Mouse (Mus musculus) forebrain, embryonic 16.5 days (tissue): ENCODE results near the gene Tent5c. TPM values are rescaled to one million over a fixed set of nuclear protein-coding genes. Genes with fewer than 3 reads are reported as not detected.

Experiments used
- ATAC-seq: fragments of 200-750 bp; cut with Nextera tagmentation; 2 replicates; pipeline ENCODE4 v1.8.0; 2017; ENCODE audit warnings: mild to moderate bottlenecking, moderate library complexity
- H3K27ac ChIP-seq: fragments of 300-500 bp; sonication (generic); 2 replicates; pipeline ENCODE4 v1.5.1; 2014; ENCODE audit warnings: low read length, control low read depth
- H3K27me3 ChIP-seq: fragments of 300-500 bp; sonication (generic); replicated peaks from 2 replicates; pipeline ENCODE4 v1.6.1; 2014; ENCODE audit warnings: low read length; ENCODE audit not compliant: control insufficient read depth, insufficient read depth
- H3K36me3 ChIP-seq: fragments of 300-500 bp; sonication (generic); 2 replicates; pipeline ENCODE4 v1.6.1; 2014; ENCODE audit not compliant: control insufficient read depth, insufficient read depth
- H3K4me1 ChIP-seq: fragments of 300-500 bp; sonication (generic); replicated peaks from 2 replicates; pipeline ENCODE4 v1.6.1; 2014; ENCODE audit warnings: low read length; ENCODE audit not compliant: control insufficient read depth, insufficient read depth
- H3K4me2 ChIP-seq: fragments of 300-500 bp; sonication (generic); 2 replicates; pipeline ENCODE4 v1.6.1; 2014; ENCODE audit warnings: mild to moderate bottlenecking, low read length, control low read depth
- H3K4me3 ChIP-seq: fragments of 300-500 bp; sonication (generic); replicated peaks from 2 replicates; pipeline ENCODE4 v1.5.1; 2014; ENCODE audit warnings: mild to moderate bottlenecking, low read length, control low read depth
- H3K9ac ChIP-seq: fragments of 300-500 bp; sonication (generic); replicated peaks from 2 replicates; pipeline ENCODE4 v1.6.1; 2014; ENCODE audit warnings: low read depth, low read length, control low read depth
- H3K9me3 ChIP-seq: fragments of 300-500 bp; sonication (generic); 2 replicates; pipeline ENCODE4 v1.6.1; 2016; ENCODE audit warnings: low read length; ENCODE audit not compliant: control insufficient read depth
- WGBS: fragments of 180-500 bp; shearing (Covaris S2); extraction: QIAGEN DNeasy Blood & Tissue Kit; methylation state at CpG from one replicate; pipeline ENCODE4 v1.1.7; 2014; 5-methylcytosine and 5-hydroxymethylcytosine counted together
- polyA plus RNA-seq: library from polyadenylated mRNA; unstranded; fragments of >200 nt; fragmentation: Nextera tagmentation; extraction: Ambion mirVana; gene quantifications from 2 replicates; pipeline ENCODE4 v1.2.1, GENCODE M21; 2015

Tent5c gene
- polyA plus RNA-seq, 1 experiment from 2014 or later, result 3.5 TPM

DNA sequence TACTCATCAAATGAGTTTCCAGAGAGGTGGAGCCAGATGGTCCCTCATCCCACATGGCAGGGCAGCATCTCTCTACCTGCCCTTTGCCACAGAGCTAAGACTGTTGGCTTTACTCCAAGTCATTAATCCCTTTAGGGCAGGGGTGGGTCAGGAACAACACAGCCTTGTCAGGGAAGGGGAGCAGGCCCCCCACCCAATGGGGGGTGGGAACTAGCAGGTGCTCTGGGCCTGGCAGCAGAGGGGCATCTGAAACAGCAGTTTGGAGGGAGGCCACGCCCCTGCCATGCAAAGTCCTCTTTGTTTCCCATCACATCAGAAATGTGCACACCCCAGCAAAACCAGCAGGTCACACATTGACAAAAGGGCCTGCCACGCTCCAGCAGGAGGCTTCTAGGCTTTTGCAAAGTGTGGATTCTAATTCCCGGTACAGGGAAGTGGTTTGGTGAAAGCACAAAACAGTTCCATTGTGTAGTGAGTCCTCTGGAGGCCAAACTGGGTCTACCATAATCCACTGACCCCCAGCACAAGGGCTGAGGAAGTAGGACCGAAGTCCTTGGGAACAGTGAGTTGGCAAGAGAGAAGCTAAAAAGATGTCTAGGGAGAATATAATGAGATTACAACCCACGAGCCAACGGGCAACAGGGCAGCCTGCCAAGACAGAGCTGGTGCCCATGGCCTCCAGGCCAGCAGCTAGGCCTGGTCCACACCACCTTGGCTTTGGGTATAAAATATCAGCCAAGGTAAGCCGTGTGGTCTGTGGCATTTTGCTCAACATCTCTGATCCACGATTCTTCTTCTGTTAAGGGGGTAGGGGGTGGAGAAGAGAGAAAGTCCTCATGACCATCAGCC is 26.7 kb downstream of the Tent5c start:
- H3K27ac ChIP-seq, result no peak overlapping the region
- peak; percentile 45 for ATAC-seq
- no peaks in the 10 kb centered on the region for H3K9me3 ChIP-seq
- no peak overlapping the region for H3K9ac ChIP-seq
- H3K4me2 ChIP-seq, result no peak overlapping the region
- H3K27me3 ChIP-seq, result no peaks in the 10 kb centered on the region
- H3K4me1 ChIP-seq, result peaks cover 7% of the 10 kb centered on the region; the same call in 1 of the 2 replicates
- no peak overlapping the region for H3K4me3 ChIP-seq
- no peaks in the 10 kb centered on the region for H3K36me3 ChIP-seq
- WGBS, result 35% methylated on average over 8 of the region's 8 CpGs

DNA sequence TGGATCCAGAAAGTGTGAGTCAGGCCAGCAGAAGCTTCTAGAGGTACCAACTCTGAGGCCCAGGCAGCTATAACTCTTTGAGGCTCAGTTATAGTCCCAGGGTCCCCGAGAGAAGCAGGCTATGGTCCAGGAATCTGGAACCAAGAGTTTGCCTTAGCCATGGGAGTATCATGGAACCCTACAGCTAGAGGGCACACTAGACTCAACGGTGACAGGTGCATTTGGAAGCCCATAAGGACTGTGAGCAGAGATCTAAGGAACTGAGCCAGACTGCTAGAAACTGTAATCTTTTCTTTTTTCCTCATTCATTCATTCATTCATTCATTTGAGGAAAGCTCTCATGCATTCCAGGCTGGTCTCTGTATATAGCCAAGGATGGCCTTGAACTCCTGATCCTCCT is 28.6 kb downstream of the Tent5c start:
- Histone ChIP-seq H3K4me3 (no peak overlapping the region), H3K9me3 (no peaks in the 10 kb centered on the region), H3K4me1 (peaks cover 7% of the 10 kb centered on the region; the same call in 1 of the 2 replicates), H3K27ac (no peak overlapping the region), H3K9ac (no peak overlapping the region), H3K27me3 (no peaks in the 10 kb centered on the region), H3K4me2 (no peak overlapping the region), H3K36me3 (no peaks in the 10 kb centered on the region)
- 92% methylated on average over 2 of the region's 2 CpGs for WGBS
- no peak for ATAC-seq

DNA sequence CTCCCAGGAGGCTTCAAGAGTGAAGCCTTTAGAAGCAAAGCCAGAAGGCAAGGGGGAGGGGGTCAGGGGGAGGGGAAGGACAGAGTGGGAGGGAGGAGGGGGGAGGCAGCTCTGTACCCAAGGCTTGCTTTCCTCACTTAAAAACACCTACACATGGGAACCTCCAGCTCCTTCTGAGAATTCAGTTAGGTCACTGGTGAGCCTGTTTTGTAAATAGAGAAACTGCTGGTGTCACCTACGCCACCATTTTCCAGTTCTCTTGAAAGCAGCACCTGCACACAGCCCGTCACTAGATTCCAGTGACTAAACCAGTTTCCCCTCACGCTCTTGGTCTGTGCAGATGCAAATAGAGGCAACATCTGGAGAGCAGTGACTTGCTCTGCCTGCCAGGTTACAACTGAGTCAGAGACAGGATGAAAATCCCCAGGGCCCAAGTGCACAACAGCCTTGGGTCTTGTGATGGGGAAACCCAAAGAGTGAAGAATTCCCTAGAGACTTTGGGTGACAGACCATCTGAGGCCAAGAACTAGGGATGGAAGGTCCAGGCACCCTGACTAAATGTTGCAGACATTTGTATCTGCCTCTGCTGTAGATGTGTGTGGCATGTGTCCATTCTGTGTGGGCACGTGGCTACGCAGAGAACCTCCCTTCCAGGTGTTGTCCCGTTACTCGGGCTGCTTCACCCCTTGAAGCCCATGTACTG is 45.2 kb downstream of the Tent5c start:
- Histone ChIP-seq H3K9me3 (no peaks in the 10 kb centered on the region), H3K4me1 (no peaks in the 10 kb centered on the region), H3K27ac (no peak overlapping the region), H3K4me2 (no peak overlapping the region), H3K27me3 (no peaks in the 10 kb centered on the region), H3K4me3 (no peak overlapping the region), H3K36me3 (no peaks in the 10 kb centered on the region), H3K9ac (no peak overlapping the region)
- 91% methylated on average over 7 of the region's 7 CpGs for WGBS
- ATAC-seq, result no peak

DNA sequence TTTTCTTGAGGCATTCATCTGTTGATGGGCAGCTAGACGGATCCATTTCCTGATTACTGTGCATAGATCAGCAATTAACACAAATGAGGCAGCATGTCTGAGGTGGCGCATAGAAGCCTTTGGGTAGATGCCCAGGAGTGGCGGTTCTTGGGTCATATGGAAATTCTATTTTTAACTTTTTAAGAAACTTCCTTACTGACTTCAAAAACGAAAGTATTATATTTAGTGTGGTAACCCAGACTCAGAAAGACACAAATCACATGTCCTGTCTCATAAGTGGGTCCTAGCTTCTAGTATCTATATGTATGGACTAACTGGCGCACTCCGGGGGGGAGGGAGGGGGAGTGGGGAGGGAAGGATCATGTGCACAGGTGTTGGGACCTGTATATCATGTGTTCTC is 46.6 kb downstream of the Tent5c start:
- no peak for ATAC-seq
- Histone ChIP-seq H3K4me2 (no peak overlapping the region), H3K27me3 (no peaks in the 10 kb centered on the region), H3K4me1 (no peaks in the 10 kb centered on the region), H3K9me3 (no peaks in the 10 kb centered on the region), H3K36me3 (no peaks in the 10 kb centered on the region), H3K4me3 (no peak overlapping the region), H3K9ac (no peak overlapping the region), H3K27ac (no peak overlapping the region)
- WGBS, result 84% methylated on average over 6 of the region's 6 CpGs

DNA sequence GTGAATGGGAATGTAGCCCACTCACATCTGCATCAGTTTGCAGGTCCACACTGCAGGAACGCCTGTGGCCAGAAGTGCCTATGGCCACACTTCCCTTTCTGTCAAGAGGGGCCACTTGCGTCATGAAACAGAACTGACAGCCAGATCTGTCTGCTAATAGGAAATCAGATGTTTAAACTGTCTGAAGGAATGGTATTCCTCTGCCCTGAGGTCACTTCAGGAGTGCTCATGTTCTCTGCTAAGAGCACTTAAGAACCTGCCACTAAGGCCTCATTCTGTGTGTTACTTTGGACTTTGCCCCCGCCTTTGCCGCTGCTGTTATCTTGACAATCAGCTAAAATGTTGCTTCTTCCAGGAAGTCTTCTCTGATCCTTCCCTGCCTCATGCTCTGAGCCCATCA is 48.4 kb downstream of the Tent5c start:
- 94% methylated on average over 4 of the region's 4 CpGs for WGBS
- Histone ChIP-seq H3K4me1 (no peaks in the 10 kb centered on the region), H3K9ac (no peak overlapping the region), H3K4me2 (no peak overlapping the region), H3K36me3 (no peaks in the 10 kb centered on the region), H3K4me3 (no peak overlapping the region), H3K27me3 (no peaks in the 10 kb centered on the region), H3K27ac (no peak overlapping the region), H3K9me3 (no peaks in the 10 kb centered on the region)
- ATAC-seq, result no peak

DNA sequence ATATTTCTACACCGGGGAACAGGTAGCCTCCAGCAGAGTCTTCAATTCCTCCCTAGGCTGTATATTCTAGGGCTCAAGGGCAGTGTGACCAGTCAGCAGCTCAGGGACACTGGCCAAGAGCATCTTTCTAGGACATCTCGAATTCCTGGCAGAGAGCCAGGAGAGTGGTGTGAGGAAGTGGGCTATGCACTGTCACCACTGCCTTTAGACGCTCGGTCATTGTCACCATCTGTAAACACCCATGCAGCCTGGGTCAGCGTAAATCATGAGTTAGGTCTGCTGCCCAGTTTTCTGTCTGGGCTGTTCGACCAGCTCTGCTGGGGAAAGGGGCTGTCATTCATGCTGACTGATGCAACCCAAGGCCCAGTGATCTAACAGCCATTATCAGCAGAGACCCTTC is 49.1 kb downstream of the Tent5c start:
- 69% methylated on average over 6 of the region's 6 CpGs for WGBS
- no peak for ATAC-seq
- H3K4me1 ChIP-seq, result no peaks in the 10 kb centered on the region
- no peaks in the 10 kb centered on the region for H3K27me3 ChIP-seq
- no peak overlapping the region for H3K27ac ChIP-seq
- no peak overlapping the region for H3K4me2 ChIP-seq
- no peak overlapping the region for H3K4me3 ChIP-seq
- no peak overlapping the region for H3K9ac ChIP-seq
- H3K9me3 ChIP-seq, result no peaks in the 10 kb centered on the region
- H3K36me3 ChIP-seq, result no peaks in the 10 kb centered on the region

DNA sequence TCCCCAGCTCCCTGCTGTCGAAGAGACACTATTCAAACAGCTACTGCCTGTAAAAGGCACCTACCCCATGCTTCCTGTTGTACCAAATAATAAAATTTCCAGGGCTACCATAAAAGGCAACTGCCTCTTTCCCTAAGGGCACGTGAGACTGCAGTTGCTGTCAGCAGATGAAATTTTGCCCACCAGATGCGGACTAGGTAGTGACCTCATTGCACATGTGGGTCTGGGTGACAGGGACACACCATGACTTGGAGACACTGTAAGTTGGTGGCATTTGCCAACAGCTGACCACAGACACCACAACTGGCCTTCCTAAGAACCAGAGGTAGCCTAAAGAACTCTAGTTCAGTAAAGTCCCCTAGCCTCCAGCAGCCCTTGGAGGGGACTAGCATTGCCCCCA is 50.0 kb downstream of the Tent5c start:
- H3K27ac ChIP-seq, result no peak overlapping the region
- no peak for ATAC-seq
- H3K9ac ChIP-seq, result no peak overlapping the region
- no peak overlapping the region for H3K4me2 ChIP-seq
- 76% methylated on average over 3 of the region's 3 CpGs for WGBS
- no peaks in the 10 kb centered on the region for H3K9me3 ChIP-seq
- no peaks in the 10 kb centered on the region for H3K4me1 ChIP-seq
- no peaks in the 10 kb centered on the region for H3K36me3 ChIP-seq
- no peak overlapping the region for H3K4me3 ChIP-seq
- no peaks in the 10 kb centered on the region for H3K27me3 ChIP-seq

DNA sequence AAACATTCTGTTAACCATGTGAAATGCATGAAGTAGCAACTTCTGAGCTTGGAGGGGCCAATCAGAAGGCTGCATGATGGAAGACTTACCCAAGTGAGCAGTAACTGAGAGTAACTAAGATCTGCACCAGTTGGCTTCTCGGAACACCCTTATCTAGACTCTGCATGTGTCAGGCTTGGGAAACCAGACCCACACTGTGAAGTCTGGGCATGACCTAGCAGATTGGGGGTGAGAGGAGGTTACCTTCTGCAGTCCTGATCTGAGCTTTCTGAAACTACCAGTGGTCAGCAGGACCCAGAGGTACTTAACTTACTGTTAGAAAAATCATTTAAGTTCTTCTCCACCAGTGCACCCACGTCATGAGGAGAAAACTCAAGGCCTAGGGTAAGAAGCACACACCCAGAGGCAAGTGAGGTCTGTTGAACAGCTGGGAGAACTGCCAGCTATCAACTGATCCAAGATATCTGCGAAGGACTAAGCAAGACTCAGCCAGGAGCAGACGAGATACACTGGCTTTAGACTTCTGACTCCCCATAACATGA is 50.6 kb downstream of the Tent5c start:
- H3K36me3 ChIP-seq, result no peaks in the 10 kb centered on the region
- 84% methylated on average over 4 of the region's 4 CpGs for WGBS
- H3K9ac ChIP-seq, result no peak overlapping the region
- H3K4me2 ChIP-seq, result no peak overlapping the region
- no peaks in the 10 kb centered on the region for H3K4me1 ChIP-seq
- H3K27ac ChIP-seq, result no peak overlapping the region
- no peaks in the 10 kb centered on the region for H3K27me3 ChIP-seq
- no peak overlapping the region for H3K4me3 ChIP-seq
- ATAC-seq, result no peak
- H3K9me3 ChIP-seq, result no peaks in the 10 kb centered on the region

DNA sequence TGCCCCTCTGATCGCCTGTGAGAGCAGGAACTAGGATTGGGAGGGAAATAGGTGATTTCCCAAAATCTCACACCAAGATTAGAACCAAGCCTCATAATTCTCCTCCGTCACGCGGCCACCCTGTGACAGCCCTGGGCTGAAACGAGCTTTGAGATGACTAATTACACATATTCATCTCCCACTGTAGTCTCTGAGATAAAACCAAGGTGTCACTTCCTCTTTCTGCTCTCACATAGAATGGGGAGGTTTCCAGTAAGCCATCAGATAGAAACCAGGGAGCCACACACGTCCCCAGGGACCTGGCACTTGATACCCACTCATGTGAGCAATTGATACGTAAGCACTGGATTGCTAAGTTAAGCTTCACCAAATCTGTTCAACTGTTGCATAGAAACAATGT is 52.4 kb downstream of the Tent5c start:
- WGBS, result 88% methylated on average over 7 of the region's 7 CpGs
- H3K9ac ChIP-seq, result no peak overlapping the region
- no peak overlapping the region for H3K4me2 ChIP-seq
- no peak overlapping the region for H3K4me3 ChIP-seq
- no peaks in the 10 kb centered on the region for H3K36me3 ChIP-seq
- no peak for ATAC-seq
- no peak overlapping the region for H3K27ac ChIP-seq
- no peaks in the 10 kb centered on the region for H3K4me1 ChIP-seq
- no peaks in the 10 kb centered on the region for H3K9me3 ChIP-seq
- H3K27me3 ChIP-seq, result no peaks in the 10 kb centered on the region
